Mouse (Mus musculus): ENCODE measurements around the gene Efna4. TPM values are rescaled to one million over a fixed set of nuclear protein-coding genes. Genes with fewer than 3 reads are reported as not detected.

The Efna4 gene
- polyA plus RNA-seq, 1 experiment from 2014 or later = 6.7 TPM

- no peak overlapping the region for H3K9ac ChIP-seq (ENCODE audit: low read length)
- H3K4me2 ChIP-seq (ENCODE audit: low read length) = no peak overlapping the region
- no peak for ATAC-seq (ENCODE audit: insufficient number of reproducible peaks, insufficient read depth, low FRiP score, low read depth)
- H3K9me3 ChIP-seq (ENCODE audit: control insufficient read depth, low read length) = no peaks in the 10 kb centered on the region
- peaks cover 23% of the 10 kb centered on the region for H3K36me3 ChIP-seq (ENCODE audit: control insufficient read depth, insufficient read depth, low read length)
- WGBS = 83% methylated on average over 9 of the region's 9 CpGs
- no peak overlapping the region for H3K4me3 ChIP-seq (ENCODE audit: control insufficient read depth in 1 of 2, insufficient read depth in 1 of 2, low read depth in 1 of 2, low read length in 2 of 2)
- no peak overlapping the region for H3K27ac ChIP-seq (replicated peaks in 1 of 2; ENCODE audit: control insufficient read depth in 1 of 2, insufficient read depth in 1 of 2, low read depth in 2 of 2, low read length in 2 of 2)
- no peaks in the 10 kb centered on the region for H3K27me3 ChIP-seq (ENCODE audit: control insufficient read depth, insufficient read depth, low read length)
- H3K4me1 ChIP-seq (ENCODE audit: control insufficient read depth in 2 of 2, insufficient read depth in 2 of 2, low read length in 2 of 2) = peaks cover 5 to 21% of the 10 kb centered on the region in 2 experiments
Measured at GRCm38 (mm10) chr3:89382033-89382882, 44.4 kb upstream of the Efna4 start.

- no peak overlapping the region for H3K9ac ChIP-seq (ENCODE audit: low read length)
- ATAC-seq (ENCODE audit: insufficient number of reproducible peaks, insufficient read depth, low FRiP score, low read depth) = no peak
- H3K27me3 ChIP-seq (ENCODE audit: control insufficient read depth, insufficient read depth, low read length) = no peaks in the 10 kb centered on the region
- peaks cover 5 to 21% of the 10 kb centered on the region in 2 experiments for H3K4me1 ChIP-seq (ENCODE audit: control insufficient read depth in 2 of 2, insufficient read depth in 2 of 2, low read length in 2 of 2)
- 87% methylated on average over 11 of the region's 11 CpGs for WGBS
- peaks cover 23% of the 10 kb centered on the region for H3K36me3 ChIP-seq (ENCODE audit: control insufficient read depth, insufficient read depth, low read length)
- no peaks in the 10 kb centered on the region for H3K9me3 ChIP-seq (ENCODE audit: control insufficient read depth, low read length)
- no peak overlapping the region for H3K4me2 ChIP-seq (ENCODE audit: low read length)
- no peak overlapping the region for H3K27ac ChIP-seq (replicated peaks in 1 of 2; ENCODE audit: control insufficient read depth in 1 of 2, insufficient read depth in 1 of 2, low read depth in 2 of 2, low read length in 2 of 2)
- no peak overlapping the region for H3K4me3 ChIP-seq (ENCODE audit: control insufficient read depth in 1 of 2, insufficient read depth in 1 of 2, low read depth in 1 of 2, low read length in 2 of 2)
Measured at GRCm38 (mm10) chr3:89381233-89381632, 43.4 kb upstream of the Efna4 start.

DNA sequence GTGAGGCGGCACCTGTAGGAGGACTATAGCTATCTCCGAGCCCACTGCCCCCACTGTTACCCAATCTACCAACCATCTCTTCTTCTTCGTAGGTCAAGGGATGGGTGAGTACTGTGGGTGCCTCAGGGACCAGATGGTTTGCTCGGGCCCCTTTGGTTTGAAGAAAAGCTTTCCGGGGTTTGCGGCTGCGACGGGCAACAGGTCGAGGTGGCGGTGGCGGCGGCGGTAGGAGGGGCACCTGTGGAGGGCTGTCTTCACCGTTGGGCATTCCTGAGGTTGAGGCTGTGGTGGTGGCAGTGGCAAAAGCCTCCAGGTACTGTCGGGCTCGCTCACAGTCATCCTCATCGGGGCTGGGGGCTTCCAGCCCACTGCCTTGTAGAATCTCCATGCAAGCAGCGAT, 42.9 kb upstream of the Efna4 start:
- Histone ChIP-seq H3K27me3 (ENCODE audit: control insufficient read depth, insufficient read depth, low read length) (no peaks in the 10 kb centered on the region), H3K27ac (replicated peaks in 1 of 2; ENCODE audit: control insufficient read depth in 1 of 2, insufficient read depth in 1 of 2, low read depth in 2 of 2, low read length in 2 of 2) (no peak overlapping the region), H3K36me3 (ENCODE audit: control insufficient read depth, insufficient read depth, low read length) (peaks cover 23% of the 10 kb centered on the region), H3K9ac (ENCODE audit: low read length) (no peak overlapping the region), H3K4me2 (ENCODE audit: low read length) (no peak overlapping the region), H3K4me3 (ENCODE audit: control insufficient read depth in 1 of 2, insufficient read depth in 1 of 2, low read depth in 1 of 2, low read length in 2 of 2) (no peak overlapping the region), H3K4me1 (ENCODE audit: control insufficient read depth in 2 of 2, insufficient read depth in 2 of 2, low read length in 2 of 2) (peaks cover 5 to 21% of the 10 kb centered on the region in 2 experiments), H3K9me3 (ENCODE audit: control insufficient read depth, low read length) (no peaks in the 10 kb centered on the region)
- no peak for ATAC-seq (ENCODE audit: insufficient number of reproducible peaks, insufficient read depth, low FRiP score, low read depth)
- 90% methylated on average over 18 of the region's 18 CpGs for WGBS

DNA sequence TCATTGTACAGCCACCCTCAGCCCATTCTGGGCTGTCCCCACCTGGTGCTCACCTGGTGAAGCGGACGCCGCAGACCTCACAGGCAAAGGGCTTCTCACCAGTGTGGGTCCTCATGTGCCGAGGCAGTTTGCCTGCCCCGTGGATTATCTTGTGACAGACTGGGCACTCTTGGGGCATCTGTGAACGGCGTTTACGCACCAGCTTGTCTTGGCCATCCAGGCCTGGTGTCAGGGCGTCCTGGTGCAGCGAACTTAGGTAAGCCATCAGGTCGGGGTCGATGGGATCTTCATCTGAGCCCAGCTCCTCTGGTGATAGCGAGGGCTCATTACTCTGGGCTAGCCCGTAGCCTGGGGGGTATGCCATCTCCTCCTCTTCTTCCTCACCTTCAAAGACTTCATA, 42.5 kb upstream of the Efna4 start:
- Histone ChIP-seq H3K4me3 (ENCODE audit: control insufficient read depth in 1 of 2, insufficient read depth in 1 of 2, low read depth in 1 of 2, low read length in 2 of 2) (no peak overlapping the region), H3K4me1 (ENCODE audit: control insufficient read depth in 2 of 2, insufficient read depth in 2 of 2, low read length in 2 of 2) (peaks cover 5 to 21% of the 10 kb centered on the region in 2 experiments), H3K9ac (ENCODE audit: low read length) (no peak overlapping the region), H3K4me2 (ENCODE audit: low read length) (no peak overlapping the region), H3K36me3 (ENCODE audit: control insufficient read depth, insufficient read depth, low read length) (peaks cover 23% of the 10 kb centered on the region), H3K9me3 (ENCODE audit: control insufficient read depth, low read length) (no peaks in the 10 kb centered on the region), H3K27me3 (ENCODE audit: control insufficient read depth, insufficient read depth, low read length) (no peaks in the 10 kb centered on the region), H3K27ac (replicated peaks in 1 of 2; ENCODE audit: control insufficient read depth in 1 of 2, insufficient read depth in 1 of 2, low read depth in 2 of 2, low read length in 2 of 2) (no peak overlapping the region)
- WGBS = 94% methylated on average over 14 of the region's 14 CpGs
- no peak for ATAC-seq (ENCODE audit: insufficient number of reproducible peaks, insufficient read depth, low FRiP score, low read depth)

- no peaks in the 10 kb centered on the region for H3K9me3 ChIP-seq (ENCODE audit: control insufficient read depth, low read length)
- H3K36me3 ChIP-seq (ENCODE audit: control insufficient read depth, insufficient read depth, low read length) = peaks cover 23% of the 10 kb centered on the region
- WGBS = 88% methylated on average over 31 of the region's 31 CpGs
- H3K4me3 ChIP-seq (ENCODE audit: control insufficient read depth in 1 of 2, insufficient read depth in 1 of 2, low read depth in 1 of 2, low read length in 2 of 2) = no peak overlapping the region
- ATAC-seq (ENCODE audit: insufficient number of reproducible peaks, insufficient read depth, low FRiP score, low read depth) = no peak
- no peak overlapping the region for H3K9ac ChIP-seq (ENCODE audit: low read length)
- H3K4me1 ChIP-seq (ENCODE audit: control insufficient read depth in 2 of 2, insufficient read depth in 2 of 2, low read length in 2 of 2) = peaks cover 5 to 16% of the 10 kb centered on the region in 2 experiments
- no peak overlapping the region for H3K27ac ChIP-seq (replicated peaks in 1 of 2; ENCODE audit: control insufficient read depth in 1 of 2, insufficient read depth in 1 of 2, low read depth in 2 of 2, low read length in 2 of 2)
- H3K4me2 ChIP-seq (ENCODE audit: low read length) = no peak overlapping the region
- H3K27me3 ChIP-seq (ENCODE audit: control insufficient read depth, insufficient read depth, low read length) = no peaks in the 10 kb centered on the region
Measured at GRCm38 (mm10) chr3:89379388-89380131, 41.7 kb upstream of the Efna4 start.

- Histone ChIP-seq H3K36me3 (ENCODE audit: control insufficient read depth, insufficient read depth, low read length) (peaks cover 23% of the 10 kb centered on the region), H3K27me3 (ENCODE audit: control insufficient read depth, insufficient read depth, low read length) (no peaks in the 10 kb centered on the region), H3K9me3 (ENCODE audit: control insufficient read depth, low read length) (no peaks in the 10 kb centered on the region), H3K4me2 (ENCODE audit: low read length) (peak overlapping the region; percentile 73), H3K4me3 (ENCODE audit: control insufficient read depth in 1 of 2, insufficient read depth in 1 of 2, low read depth in 1 of 2, low read length in 2 of 2) (peak overlapping the region; percentile 53 to 64), H3K27ac (replicated peaks in 1 of 2; ENCODE audit: control insufficient read depth in 1 of 2, insufficient read depth in 1 of 2, low read depth in 2 of 2, low read length in 2 of 2) (no peak overlapping the region), H3K4me1 (ENCODE audit: control insufficient read depth in 2 of 2, insufficient read depth in 2 of 2, low read length in 2 of 2) (peaks cover 5 to 16% of the 10 kb centered on the region in 2 experiments), H3K9ac (ENCODE audit: low read length) (peak overlapping the region; percentile 68)
- 4% methylated on average over 22 of the region's 29 CpGs for WGBS
- ATAC-seq (ENCODE audit: insufficient number of reproducible peaks, insufficient read depth, low FRiP score, low read depth) = peak; percentile 82
Measured at GRCm38 (mm10) chr3:89378394-89379067, 40.7 kb upstream of the Efna4 start.

DNA sequence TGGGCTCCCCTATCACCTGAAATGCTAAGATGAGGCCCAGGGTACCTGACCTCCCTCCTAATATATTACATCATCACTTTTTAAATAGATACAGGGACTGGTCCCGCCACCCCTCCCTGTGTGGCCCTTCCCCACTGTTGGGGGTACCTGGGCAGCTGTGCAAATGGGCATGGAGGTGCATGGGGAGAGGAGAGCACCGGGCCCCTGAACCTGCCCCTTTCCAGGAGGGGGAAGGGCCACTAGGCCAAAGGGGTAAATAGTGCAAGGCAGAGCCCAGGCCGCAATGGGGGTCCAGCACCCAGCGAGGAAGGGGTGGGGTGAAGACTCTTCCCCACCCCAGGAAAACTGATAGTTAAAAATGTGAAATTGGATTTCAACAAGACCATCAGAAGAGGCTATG, 40.0 kb upstream of the Efna4 start:
- H3K4me3 ChIP-seq (ENCODE audit: control insufficient read depth in 1 of 2, insufficient read depth in 1 of 2, low read depth in 1 of 2, low read length in 2 of 2) = peak overlapping the region in 1 of 2 experiments; percentile 53; a peak in 2 of 4 replicates
- 64% methylated on average over 4 of the region's 4 CpGs for WGBS
- ATAC-seq (ENCODE audit: insufficient number of reproducible peaks, insufficient read depth, low FRiP score, low read depth) = peak; percentile 0; the same call in 1 of the 2 replicates

More for the DNA sequence above, 40.0 kb upstream of the Efna4 start:
- H3K9me3 ChIP-seq (ENCODE audit: control insufficient read depth, low read length) = no peaks in the 10 kb centered on the region
- H3K36me3 ChIP-seq (ENCODE audit: control insufficient read depth, insufficient read depth, low read length) = peaks cover 23% of the 10 kb centered on the region
- no peaks in the 10 kb centered on the region for H3K27me3 ChIP-seq (ENCODE audit: control insufficient read depth, insufficient read depth, low read length)
- no peak overlapping the region for H3K27ac ChIP-seq (replicated peaks in 1 of 2; ENCODE audit: control insufficient read depth in 1 of 2, insufficient read depth in 1 of 2, low read depth in 2 of 2, low read length in 2 of 2)
- peaks cover 5 to 16% of the 10 kb centered on the region in 2 experiments for H3K4me1 ChIP-seq (ENCODE audit: control insufficient read depth in 2 of 2, insufficient read depth in 2 of 2, low read length in 2 of 2)
- no peak overlapping the region for H3K9ac ChIP-seq (ENCODE audit: low read length)
- H3K4me2 ChIP-seq (ENCODE audit: low read length) = peak overlapping the region; percentile 73

Measured in heart, embryonic 14.5 days (tissue).